Mouse (Mus musculus) hindbrain, embryonic 11.5 days (tissue): ENCODE measurements at regions not wholly inside any gene's neighbourhood (a gene's known extent, or its start where the extent isn't known, plus 50 kb on each side); places are given as distances from the start of the nearest gene placed in this dataset.

ENCODE experiments used
- ATAC-seq: fragments of 200-750 bp; cut with Nextera tagmentation; 2 replicates; pipeline ENCODE4 v1.8.0; 2017; ENCODE audit warnings: mild to moderate bottlenecking, moderate TSS enrichment, moderate library complexity; ENCODE audit not compliant: low FRiP score
- DNase-seq: peaks from one replicate; pipeline ENCODE4 v3.0.0-alpha.2; 2015; ENCODE audit warnings: low spot score
- H3K27ac ChIP-seq: fragments of 300-500 bp; sonication (generic); 2 replicates; pipeline ENCODE4 v1.5.1; 2014; ENCODE audit warnings: mild to moderate bottlenecking, low read depth, low read length
- H3K27me3 ChIP-seq: fragments of 300-500 bp; sonication (generic); 2 replicates; pipeline ENCODE4 v1.6.1; 2014; ENCODE audit warnings: mild to moderate bottlenecking, low read length, moderate library complexity, mixed read lengths; ENCODE audit not compliant: control insufficient read depth, insufficient read depth
- H3K36me3 ChIP-seq: fragments of 300-500 bp; sonication (generic); 2 replicates; pipeline ENCODE4 v1.6.1; 2014; ENCODE audit warnings: mild to moderate bottlenecking, low read length, moderate library complexity, mixed read lengths; ENCODE audit not compliant: control insufficient read depth, insufficient read depth
- H3K4me1 ChIP-seq: fragments of 300-500 bp; sonication (generic); replicated peaks from 2 replicates; pipeline ENCODE4 v1.6.1; 2014; ENCODE audit warnings: low read length, mixed read lengths; ENCODE audit not compliant: control insufficient read depth, insufficient read depth
- H3K4me2 ChIP-seq: fragments of 300-500 bp; sonication (generic); replicated peaks from 2 replicates; pipeline ENCODE4 v1.6.1; 2014; ENCODE audit warnings: mild to moderate bottlenecking, low read depth, low read length
- H3K4me3 ChIP-seq: fragments of 300-500 bp; sonication (generic); 2 replicates; pipeline ENCODE4 v1.5.1; 2014; ENCODE audit warnings: low read depth, low read length
- H3K9ac ChIP-seq: fragments of 300-500 bp; sonication (generic); 2 replicates; pipeline ENCODE4 v1.6.1; 2014; ENCODE audit warnings: low read depth, low read length
- H3K9me3 ChIP-seq: fragments of 300-500 bp; sonication (generic); 2 replicates; pipeline ENCODE4 v1.6.1; 2016; ENCODE audit warnings: low read length; ENCODE audit not compliant: control insufficient read depth
- WGBS: fragments of 180-500 bp; shearing (Covaris S2); extraction: QIAGEN DNeasy Blood & Tissue Kit; methylation state at CpG from one replicate; pipeline ENCODE4 v1.1.7; 2014; 5-methylcytosine and 5-hydroxymethylcytosine counted together

GRCm38 (mm10) chr6:67159726-67160523 lies 78.1 kb upstream of the Serbp1 start:
- H3K9ac ChIP-seq, result no peak overlapping the region
- no peak overlapping the region for H3K4me3 ChIP-seq
- H3K27me3 ChIP-seq, result no peaks in the 10 kb centered on the region
- DNase-seq, result no peak
- H3K9me3 ChIP-seq, result no peaks in the 10 kb centered on the region
- no peaks in the 10 kb centered on the region for H3K4me1 ChIP-seq
- H3K36me3 ChIP-seq, result no peaks in the 10 kb centered on the region
- no peak overlapping the region for H3K27ac ChIP-seq
- no peak overlapping the region for H3K4me2 ChIP-seq
- 76% methylated on average over 5 of the region's 5 CpGs for WGBS
- ATAC-seq, result no peak

- DNase-seq (no peak), ATAC-seq (peak; percentile 34; the same call in 1 of the 2 replicates)
- H3K27ac ChIP-seq, result no peak overlapping the region
- H3K4me1 ChIP-seq, result no peaks in the 10 kb centered on the region
- no peaks in the 10 kb centered on the region for H3K27me3 ChIP-seq
- WGBS, result 28% methylated on average over 2 of the region's 2 CpGs
- H3K4me2 ChIP-seq, result no peak overlapping the region
- no peak overlapping the region for H3K4me3 ChIP-seq
- H3K9ac ChIP-seq, result no peak overlapping the region
- H3K36me3 ChIP-seq, result no peaks in the 10 kb centered on the region
- no peaks in the 10 kb centered on the region for H3K9me3 ChIP-seq
Observed at GRCm38 (mm10) chr6:67159224-67159623, 78.8 kb upstream of the Serbp1 start.

GRCm38 (mm10) chr6:67158765-67159164 lies 79.2 kb upstream of the Serbp1 start:
- Histone ChIP-seq H3K9me3 (no peaks in the 10 kb centered on the region), H3K9ac (no peak overlapping the region), H3K27ac (no peak overlapping the region), H3K4me2 (no peak overlapping the region), H3K36me3 (no peaks in the 10 kb centered on the region), H3K27me3 (no peaks in the 10 kb centered on the region), H3K4me1 (no peaks in the 10 kb centered on the region), H3K4me3 (no peak overlapping the region)
- ATAC-seq, result peak; percentile 90
- WGBS, result 3% methylated on average over 10 of the region's 10 CpGs
- DNase-seq, result peak; percentile 94

- H3K9ac ChIP-seq, result no peak overlapping the region
- 80% methylated on average over 3 of the region's 3 CpGs for WGBS
- no peaks in the 10 kb centered on the region for H3K27me3 ChIP-seq
- no peak overlapping the region for H3K4me3 ChIP-seq
- no peak overlapping the region for H3K4me2 ChIP-seq
- no peak overlapping the region for H3K27ac ChIP-seq
- ATAC-seq (no peak), DNase-seq (no peak)
- H3K9me3 ChIP-seq, result no peaks in the 10 kb centered on the region
- H3K4me1 ChIP-seq, result no peaks in the 10 kb centered on the region
- no peaks in the 10 kb centered on the region for H3K36me3 ChIP-seq
Observed at GRCm38 (mm10) chr6:67152845-67153468, 85.0 kb upstream of the Serbp1 start.

- no peaks in the 10 kb centered on the region for H3K9me3 ChIP-seq
- no peaks in the 10 kb centered on the region for H3K36me3 ChIP-seq
- ATAC-seq, result no peak
- 89% methylated on average over 2 of the region's 2 CpGs for WGBS
- H3K4me1 ChIP-seq, result no peaks in the 10 kb centered on the region
- H3K4me3 ChIP-seq, result no peak overlapping the region
- H3K9ac ChIP-seq, result no peak overlapping the region
- DNase-seq, result no peak
- H3K4me2 ChIP-seq, result no peak overlapping the region
- no peaks in the 10 kb centered on the region for H3K27me3 ChIP-seq
- no peak overlapping the region for H3K27ac ChIP-seq
Observed at GRCm38 (mm10) chr6:67151515-67151914, 86.5 kb upstream of the Serbp1 start.

GRCm38 (mm10) chr6:67149425-67149824 lies 88.6 kb upstream of the Serbp1 start:
- H3K9ac ChIP-seq, result no peak overlapping the region
- H3K4me3 ChIP-seq, result no peak overlapping the region
- H3K9me3 ChIP-seq, result no peaks in the 10 kb centered on the region
- ATAC-seq, result no peak
- H3K4me2 ChIP-seq, result no peak overlapping the region
- no peaks in the 10 kb centered on the region for H3K27me3 ChIP-seq
- WGBS, result 85% methylated on average over 2 of the region's 2 CpGs
- DNase-seq, result no peak
- no peaks in the 10 kb centered on the region for H3K36me3 ChIP-seq
- no peaks in the 10 kb centered on the region for H3K4me1 ChIP-seq
- H3K27ac ChIP-seq, result no peak overlapping the region

- no peaks in the 10 kb centered on the region for H3K27me3 ChIP-seq
- no peaks in the 10 kb centered on the region for H3K9me3 ChIP-seq
- WGBS, result 35% methylated on average over 4 of the region's 4 CpGs
- H3K4me2 ChIP-seq, result no peak overlapping the region
- ATAC-seq (no peak), DNase-seq (no peak)
- H3K9ac ChIP-seq, result no peak overlapping the region
- no peaks in the 10 kb centered on the region for H3K36me3 ChIP-seq
- no peaks in the 10 kb centered on the region for H3K4me1 ChIP-seq
- H3K27ac ChIP-seq, result no peak overlapping the region
- no peak overlapping the region for H3K4me3 ChIP-seq
Observed at GRCm38 (mm10) chr6:67146708-67147107, 91.3 kb upstream of the Serbp1 start.

- ATAC-seq, result no peak
- Histone ChIP-seq H3K36me3 (no peaks in the 10 kb centered on the region), H3K9me3 (no peaks in the 10 kb centered on the region), H3K4me2 (no peak overlapping the region), H3K4me1 (no peaks in the 10 kb centered on the region), H3K9ac (no peak overlapping the region), H3K4me3 (no peak overlapping the region), H3K27me3 (no peaks in the 10 kb centered on the region), H3K27ac (no peak overlapping the region)
- 48% methylated on average over 5 of the region's 5 CpGs for WGBS
- DNase-seq, result no peak
Observed at GRCm38 (mm10) chr6:67145969-67146368, 92.0 kb upstream of the Serbp1 start.
